Mouse (Mus musculus): ENCODE results near the gene Npb.

- peak; percentile 68; the same call in 1 of the 2 replicates for TF ChIP-seq EP300 (IDR thresholded peaks at IDR 0.05; ENCODE audit: insufficient read depth, low read depth, low read length)
- TF ChIP-seq POLR2A (IDR thresholded peaks at IDR 0.05; ENCODE audit: insufficient read depth, low read length) = no peak
- no peak for TF ChIP-seq CTCF (IDR thresholded peaks at IDR 0.05; ENCODE audit: low read depth, low read length)
Measured at GRCm38 (mm10) chr11:120648001-120648476, 39.8 kb downstream of the Npb start, which contains the start of gene Myadml2.
